Mouse (Mus musculus): ENCODE measurements around the gene Lamtor3. TPM values are rescaled to one million over a fixed set of nuclear protein-coding genes. Genes with fewer than 3 reads are reported as not detected.

Lamtor3 gene
- polyA plus RNA-seq (2015; fragmentation: Nextera tagmentation; extraction: Ambion mirVana): 100 and 108 TPM in 2 replicates

DNA sequence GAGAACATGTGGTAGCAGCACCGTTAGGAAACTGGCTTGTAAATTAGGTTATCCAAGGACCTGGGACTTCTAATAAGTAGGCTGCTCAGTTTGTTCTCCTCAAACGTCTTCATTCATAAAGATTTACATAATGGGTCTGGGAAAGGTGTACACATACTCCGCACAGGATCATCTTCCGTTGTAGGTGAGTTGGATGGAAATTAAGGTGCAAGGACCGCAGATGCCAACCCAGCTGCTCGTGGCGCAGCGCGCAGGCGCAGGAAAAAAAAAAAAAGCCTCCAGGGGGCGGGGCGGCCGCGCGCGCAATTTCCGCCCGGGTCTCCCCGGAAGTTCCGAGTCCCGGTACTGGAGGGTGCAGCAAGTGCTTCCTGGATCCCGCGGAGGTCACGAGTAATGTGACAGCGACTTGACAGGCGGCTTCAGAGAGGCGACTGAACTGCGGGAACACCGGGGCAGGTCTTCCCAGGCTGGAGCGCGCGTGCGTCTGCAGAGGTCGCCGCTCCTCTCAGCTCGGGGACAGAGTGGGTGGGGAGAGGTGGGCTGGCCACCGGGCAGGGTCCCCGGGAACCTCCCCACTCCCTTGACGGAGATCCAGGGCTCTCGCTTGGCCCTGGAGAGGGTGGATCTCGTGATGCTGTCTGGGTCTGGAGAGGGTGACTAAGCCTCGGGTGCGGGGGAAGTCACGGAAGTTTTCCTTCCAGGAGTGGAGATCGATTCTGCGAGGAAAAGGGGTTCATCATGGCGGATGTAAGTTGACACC is at the start of gene Lamtor3:
TSS of gene Lamtor3 (plus strand) at position 335 of the 760 bp plus-strand sequence.
- H3K9me3 ChIP-seq (replicated peaks): no peaks in the 10 kb centered on the region
- peak within 1 kb of the TSS; percentile 99 for H3K4me3 ChIP-seq
- peak; percentile 88 for ATAC-seq (replicated peaks; ENCODE audit: insufficient number of reproducible peaks, insufficient read depth, low FRiP score, low read depth)
- peaks cover 16% of the 10 kb centered on the region; the same call in 1 of the 2 replicates for H3K36me3 ChIP-seq
- H3K27me3 ChIP-seq: no peaks in the 10 kb centered on the region
- H3K4me2 ChIP-seq: peak within 1 kb of the TSS; percentile 79
- WGBS: under 1% methylated on average over 47 of the region's 47 CpGs
- peak within 1 kb of the TSS; percentile 86 for H3K27ac ChIP-seq
- H3K9ac ChIP-seq: peak within 1 kb of the TSS; percentile 88
- H3K4me1 ChIP-seq (replicated peaks): peaks cover 17% of the 10 kb centered on the region

DNA sequence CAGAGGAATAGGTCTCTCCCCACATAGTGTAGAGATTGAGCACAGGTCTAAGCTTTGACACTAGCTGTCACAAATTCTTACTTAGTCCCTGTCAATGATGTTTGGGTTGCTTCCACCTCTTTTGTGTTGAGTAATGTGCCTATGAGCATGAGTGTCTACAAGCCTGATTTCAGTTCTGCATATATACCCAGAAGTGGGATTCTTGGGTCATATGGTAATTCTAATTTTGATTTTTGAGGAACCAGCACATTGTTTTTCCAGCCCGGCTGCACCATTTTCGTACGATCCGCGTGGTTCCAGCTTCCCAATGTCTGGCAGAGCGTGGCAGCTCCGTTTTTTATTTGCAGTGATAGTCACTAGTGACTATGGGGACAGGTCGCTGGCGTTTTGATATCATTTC is 48.9 kb upstream of the Lamtor3 start:
- Histone ChIP-seq H3K9ac (no peak overlapping the region), H3K27me3 (no peaks in the 10 kb centered on the region), H3K27ac (no peak overlapping the region), H3K4me3 (no peak overlapping the region), H3K4me2 (peak overlapping the region; percentile 80; the same call in 1 of the 2 replicates), H3K9me3 (replicated peaks) (no peaks in the 10 kb centered on the region), H3K36me3 (peaks cover 4% of the 10 kb centered on the region; the same call in 1 of the 2 replicates), H3K4me1 (replicated peaks) (peaks cover 17% of the 10 kb centered on the region)
- WGBS: 93% methylated on average over 9 of the region's 9 CpGs
- ATAC-seq (replicated peaks; ENCODE audit: insufficient number of reproducible peaks, insufficient read depth, low FRiP score, low read depth): no peak

DNA sequence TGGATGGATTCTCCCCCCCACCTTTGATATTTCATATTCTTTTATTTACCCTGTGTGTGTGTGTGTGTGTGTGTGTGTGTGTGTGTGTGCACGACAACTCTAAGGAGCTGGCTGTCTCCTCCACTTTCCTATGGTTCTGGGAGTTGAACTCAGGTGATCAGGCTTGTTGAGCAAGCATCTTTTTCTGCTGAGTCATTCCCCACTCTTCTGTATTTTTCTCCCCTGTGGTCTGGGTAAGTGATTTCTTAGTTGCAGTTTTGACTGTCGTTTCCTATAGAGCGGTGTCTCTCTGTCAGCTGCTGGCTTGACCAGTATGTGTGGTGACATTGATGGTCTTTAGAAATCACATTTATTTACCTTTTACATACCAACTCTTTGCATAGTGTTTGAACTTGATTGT is 39.0 kb upstream of the Lamtor3 start:
- H3K36me3 ChIP-seq: no peaks in the 10 kb centered on the region
- H3K9ac ChIP-seq: no peak overlapping the region
- no peak overlapping the region for H3K27ac ChIP-seq
- ATAC-seq (replicated peaks; ENCODE audit: insufficient number of reproducible peaks, insufficient read depth, low FRiP score, low read depth): no peak
- 75% methylated on average over 3 of the region's 3 CpGs for WGBS
- no peaks in the 10 kb centered on the region for H3K27me3 ChIP-seq
- no peaks in the 10 kb centered on the region for H3K4me1 ChIP-seq (replicated peaks)
- no peak overlapping the region for H3K4me3 ChIP-seq
- no peaks in the 10 kb centered on the region for H3K9me3 ChIP-seq (replicated peaks)
- no peak overlapping the region for H3K4me2 ChIP-seq

DNA sequence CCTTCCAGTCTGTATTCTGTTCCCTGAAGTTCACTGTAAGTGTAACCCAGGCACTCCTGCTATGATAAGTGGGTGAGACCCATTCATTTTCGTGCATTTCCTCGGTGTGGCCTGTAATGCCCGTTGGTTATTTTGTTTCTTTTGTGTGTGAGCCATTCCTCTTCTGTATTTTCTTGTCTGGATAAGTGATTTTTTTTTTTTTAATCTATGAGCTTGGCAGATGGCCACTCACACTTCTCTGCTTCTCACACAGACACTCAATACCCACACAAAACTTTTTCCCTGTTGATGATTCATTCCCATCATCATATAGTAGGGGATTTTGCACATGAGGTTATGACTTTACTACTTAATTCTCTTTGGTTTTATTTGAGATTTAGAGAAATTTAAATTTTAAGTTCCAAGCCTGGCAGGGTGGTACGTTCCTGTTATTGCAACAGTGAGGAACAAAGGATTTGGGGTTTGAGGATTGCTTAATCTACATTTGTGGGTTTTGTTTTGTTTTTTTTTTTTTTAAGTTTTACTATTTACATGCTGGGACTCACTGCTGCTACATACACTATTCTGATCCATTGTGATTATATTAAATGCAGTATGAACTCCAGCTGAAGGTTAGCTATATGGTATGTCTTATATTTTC is 38.1 kb upstream of the Lamtor3 start:
- Histone ChIP-seq H3K9me3 (replicated peaks) (no peaks in the 10 kb centered on the region), H3K27me3 (no peaks in the 10 kb centered on the region), H3K27ac (no peak overlapping the region), H3K36me3 (no peaks in the 10 kb centered on the region), H3K9ac (no peak overlapping the region), H3K4me3 (no peak overlapping the region), H3K4me2 (no peak overlapping the region), H3K4me1 (replicated peaks) (no peaks in the 10 kb centered on the region)
- WGBS: 68% methylated on average over 4 of the region's 4 CpGs
- ATAC-seq (replicated peaks; ENCODE audit: insufficient number of reproducible peaks, insufficient read depth, low FRiP score, low read depth): no peak

DNA sequence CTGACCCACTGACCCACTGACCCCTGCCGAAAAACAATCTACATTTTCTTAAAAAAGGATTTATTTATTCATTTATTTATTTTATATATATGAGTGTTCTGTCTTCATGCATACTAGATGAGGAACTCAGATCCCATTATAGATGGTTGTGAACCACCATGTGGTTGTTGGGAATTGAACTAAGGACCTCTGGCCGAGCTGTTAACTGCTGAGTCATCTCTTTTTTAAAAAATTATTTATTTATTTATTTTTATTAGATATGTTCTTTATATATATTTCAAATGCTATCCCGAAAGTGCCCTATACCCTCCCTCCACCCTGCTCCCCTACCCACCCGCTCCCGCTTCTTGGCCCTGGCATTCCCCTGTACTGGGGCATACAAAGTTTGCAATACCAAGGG is 37.2 kb upstream of the Lamtor3 start:
- H3K4me3 ChIP-seq: no peak overlapping the region
- H3K4me1 ChIP-seq (replicated peaks): no peaks in the 10 kb centered on the region
- H3K36me3 ChIP-seq: no peaks in the 10 kb centered on the region
- no peak overlapping the region for H3K4me2 ChIP-seq
- no peak for ATAC-seq (replicated peaks; ENCODE audit: insufficient number of reproducible peaks, insufficient read depth, low FRiP score, low read depth)
- no peaks in the 10 kb centered on the region for H3K9me3 ChIP-seq (replicated peaks)
- no peak overlapping the region for H3K9ac ChIP-seq
- no peaks in the 10 kb centered on the region for H3K27me3 ChIP-seq
- H3K27ac ChIP-seq: no peak overlapping the region
- WGBS: 95% methylated on average over 5 of the region's 5 CpGs

DNA sequence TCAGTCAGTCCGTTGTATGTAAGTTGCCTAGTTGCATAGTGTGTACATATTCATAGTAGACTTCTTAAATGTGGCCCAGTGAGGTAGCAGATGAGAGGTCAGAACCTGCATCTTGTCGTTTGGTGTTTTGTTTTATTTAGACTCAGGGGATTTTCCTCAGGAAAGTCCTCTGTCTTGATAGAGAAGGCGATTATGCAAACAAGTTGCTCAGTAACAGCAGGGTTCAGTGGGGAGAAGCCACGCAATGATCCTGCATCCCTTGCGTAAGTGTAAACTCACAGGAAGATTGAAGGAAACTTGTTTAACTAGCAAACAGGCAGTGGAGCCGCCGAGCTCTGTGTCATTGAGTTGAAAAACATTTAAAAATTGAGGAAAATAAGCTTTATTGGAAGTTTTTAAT is 30.3 kb upstream of the Lamtor3 start:
- no peak overlapping the region for H3K9ac ChIP-seq
- H3K27me3 ChIP-seq: no peaks in the 10 kb centered on the region
- H3K4me3 ChIP-seq: no peak overlapping the region
- ATAC-seq (replicated peaks; ENCODE audit: insufficient number of reproducible peaks, insufficient read depth, low FRiP score, low read depth): no peak
- H3K9me3 ChIP-seq (replicated peaks): no peaks in the 10 kb centered on the region
- no peaks in the 10 kb centered on the region for H3K4me1 ChIP-seq (replicated peaks)
- H3K27ac ChIP-seq: no peak overlapping the region
- WGBS: 77% methylated on average over 7 of the region's 7 CpGs
- no peak overlapping the region for H3K4me2 ChIP-seq
- H3K36me3 ChIP-seq: peaks cover 9% of the 10 kb centered on the region

DNA sequence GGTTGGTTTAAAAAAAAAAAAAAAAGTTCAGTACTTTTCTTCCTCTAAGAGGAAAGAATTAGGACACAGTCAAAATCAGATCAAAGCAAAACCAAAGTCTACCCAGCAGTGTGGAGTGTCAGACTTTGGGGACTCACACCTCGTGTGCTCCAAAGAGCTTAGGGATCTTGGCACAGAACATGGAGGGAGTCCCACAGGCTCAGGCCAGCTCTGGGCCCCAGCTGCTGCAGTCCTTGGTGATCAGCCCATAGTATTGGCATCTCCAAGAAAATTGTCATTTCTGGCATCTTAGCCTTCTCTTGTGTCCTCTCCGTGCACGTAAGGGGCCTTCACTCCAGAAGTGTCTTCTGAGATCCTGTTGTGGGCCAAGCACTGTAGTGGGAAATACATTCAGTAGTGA is 27.2 kb upstream of the Lamtor3 start:
- H3K36me3 ChIP-seq: peaks cover 28% of the 10 kb centered on the region

DNA sequence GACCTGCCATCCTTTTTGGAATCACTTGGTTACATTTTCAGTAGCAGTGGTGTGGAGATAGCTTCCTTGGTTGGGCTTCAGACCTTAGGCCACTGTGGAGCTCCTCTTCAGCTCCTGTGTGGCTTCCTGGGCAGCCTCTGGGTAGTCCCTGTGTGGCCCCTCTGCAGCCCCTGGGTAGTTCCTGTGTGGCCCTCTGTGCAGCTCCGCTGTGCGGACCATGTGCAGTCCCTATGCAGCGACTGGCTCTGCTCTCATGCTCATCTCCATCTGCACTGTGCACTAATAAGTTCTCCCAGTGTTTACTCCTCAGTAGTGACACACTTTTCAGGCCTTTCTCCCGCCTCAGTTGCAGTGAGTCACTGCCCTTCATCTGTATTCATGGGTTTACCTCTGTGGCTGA is 26.2 kb upstream of the Lamtor3 start:
- H3K36me3 ChIP-seq: peaks cover 28% of the 10 kb centered on the region
- H3K4me3 ChIP-seq: no peak overlapping the region
- H3K27me3 ChIP-seq: no peaks in the 10 kb centered on the region
- ATAC-seq (replicated peaks; ENCODE audit: insufficient number of reproducible peaks, insufficient read depth, low FRiP score, low read depth): no peak
- H3K9ac ChIP-seq: no peak overlapping the region
- no peak overlapping the region for H3K27ac ChIP-seq
- WGBS: 92% methylated on average over 4 of the region's 4 CpGs
- no peaks in the 10 kb centered on the region for H3K4me1 ChIP-seq (replicated peaks)
- no peaks in the 10 kb centered on the region for H3K9me3 ChIP-seq (replicated peaks)
- H3K4me2 ChIP-seq: no peak overlapping the region

More for the DNA sequence above, 27.2 kb upstream of the Lamtor3 start:
- H3K4me3 ChIP-seq: no peak overlapping the region
- no peak overlapping the region for H3K27ac ChIP-seq
- H3K9me3 ChIP-seq (replicated peaks): no peaks in the 10 kb centered on the region
- 76% methylated on average over 3 of the region's 3 CpGs for WGBS
- ATAC-seq (replicated peaks; ENCODE audit: insufficient number of reproducible peaks, insufficient read depth, low FRiP score, low read depth): no peak
- no peaks in the 10 kb centered on the region for H3K4me1 ChIP-seq (replicated peaks)
- H3K9ac ChIP-seq: no peak overlapping the region
- no peak overlapping the region for H3K4me2 ChIP-seq
- H3K27me3 ChIP-seq: no peaks in the 10 kb centered on the region

DNA sequence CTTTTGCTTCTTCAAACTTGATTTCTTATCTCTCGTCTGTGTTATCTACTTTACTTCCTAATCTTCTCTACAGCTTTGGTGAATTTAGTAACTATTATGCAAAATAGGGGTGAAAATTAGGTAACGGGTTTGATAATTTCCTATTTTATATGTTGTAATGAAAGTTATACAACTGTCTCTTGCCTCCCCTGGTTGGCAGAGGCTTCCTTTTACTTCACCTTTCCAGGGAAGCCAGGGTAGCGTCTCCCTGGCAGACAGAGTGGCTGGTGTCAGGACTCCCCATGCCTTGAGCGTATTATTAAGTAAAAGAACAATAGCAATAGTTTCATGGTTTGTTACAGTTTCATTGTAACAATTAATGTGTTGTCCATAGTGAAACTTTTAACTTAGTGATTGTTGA is 24.5 kb upstream of the Lamtor3 start:
- no peaks in the 10 kb centered on the region for H3K9me3 ChIP-seq (replicated peaks)
- H3K4me2 ChIP-seq: no peak overlapping the region
- no peaks in the 10 kb centered on the region for H3K4me1 ChIP-seq (replicated peaks)
- H3K9ac ChIP-seq: no peak overlapping the region
- WGBS: 86% methylated on average over 4 of the region's 4 CpGs
- H3K4me3 ChIP-seq: no peak overlapping the region
- no peak for ATAC-seq (replicated peaks; ENCODE audit: insufficient number of reproducible peaks, insufficient read depth, low FRiP score, low read depth)
- H3K36me3 ChIP-seq: peaks cover 37% of the 10 kb centered on the region
- H3K27ac ChIP-seq: no peak overlapping the region
- no peaks in the 10 kb centered on the region for H3K27me3 ChIP-seq

DNA sequence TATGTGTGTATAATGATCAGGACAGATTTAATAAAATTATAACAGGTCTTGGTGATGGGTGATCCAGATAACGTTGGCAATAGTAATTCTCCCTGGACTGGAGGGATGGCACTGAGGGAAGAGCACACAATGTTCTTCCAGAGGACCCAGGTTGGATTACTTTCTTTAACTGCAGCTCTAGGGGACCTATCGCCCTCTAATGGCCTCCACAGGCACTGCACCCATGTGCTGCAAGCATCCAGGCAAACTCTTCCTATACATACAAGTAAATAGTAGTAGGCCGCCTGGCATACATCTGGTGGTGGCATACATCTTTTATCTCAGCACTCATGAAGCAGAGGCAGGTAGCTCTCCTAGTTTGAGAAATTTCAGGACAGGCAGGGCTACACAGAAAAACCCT is 23.1 kb upstream of the Lamtor3 start:
- H3K27ac ChIP-seq: no peak overlapping the region
- H3K9me3 ChIP-seq (replicated peaks): no peaks in the 10 kb centered on the region
- H3K4me2 ChIP-seq: no peak overlapping the region
- ATAC-seq (replicated peaks; ENCODE audit: insufficient number of reproducible peaks, insufficient read depth, low FRiP score, low read depth): no peak
- H3K4me3 ChIP-seq: no peak overlapping the region
- 85% methylated on average over 3 of the region's 3 CpGs for WGBS
- H3K4me1 ChIP-seq (replicated peaks): no peaks in the 10 kb centered on the region
- H3K27me3 ChIP-seq: no peaks in the 10 kb centered on the region
- no peak overlapping the region for H3K9ac ChIP-seq
- H3K36me3 ChIP-seq: peaks cover 28% of the 10 kb centered on the region

DNA sequence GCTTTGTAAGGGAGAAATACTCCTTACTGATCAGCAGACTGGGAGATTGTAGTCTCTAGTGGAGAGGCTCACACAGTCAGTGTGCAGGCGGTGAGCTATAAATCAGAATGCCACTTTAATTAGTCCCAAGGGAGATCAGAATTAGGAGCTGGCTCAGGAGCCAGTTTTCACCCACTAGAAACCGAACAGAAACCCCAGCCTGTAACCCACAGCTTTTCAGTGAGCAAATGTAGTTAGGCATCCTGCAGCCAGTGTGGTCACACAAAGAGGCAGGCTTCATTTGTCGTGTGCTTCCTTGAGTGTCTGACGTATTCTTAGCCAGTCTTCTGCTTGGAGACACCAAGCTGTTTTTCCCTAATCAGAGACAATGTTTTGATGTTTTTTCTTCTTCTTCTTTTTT is 21.9 kb upstream of the Lamtor3 start:
- Histone ChIP-seq H3K9me3 (replicated peaks) (no peaks in the 10 kb centered on the region), H3K4me2 (no peak overlapping the region), H3K27me3 (no peaks in the 10 kb centered on the region), H3K4me3 (no peak overlapping the region), H3K27ac (no peak overlapping the region), H3K4me1 (replicated peaks) (no peaks in the 10 kb centered on the region), H3K9ac (no peak overlapping the region), H3K36me3 (peaks cover 28% of the 10 kb centered on the region)
- ATAC-seq (replicated peaks; ENCODE audit: insufficient number of reproducible peaks, insufficient read depth, low FRiP score, low read depth): no peak
- WGBS: 86% methylated on average over 4 of the region's 4 CpGs

DNA sequence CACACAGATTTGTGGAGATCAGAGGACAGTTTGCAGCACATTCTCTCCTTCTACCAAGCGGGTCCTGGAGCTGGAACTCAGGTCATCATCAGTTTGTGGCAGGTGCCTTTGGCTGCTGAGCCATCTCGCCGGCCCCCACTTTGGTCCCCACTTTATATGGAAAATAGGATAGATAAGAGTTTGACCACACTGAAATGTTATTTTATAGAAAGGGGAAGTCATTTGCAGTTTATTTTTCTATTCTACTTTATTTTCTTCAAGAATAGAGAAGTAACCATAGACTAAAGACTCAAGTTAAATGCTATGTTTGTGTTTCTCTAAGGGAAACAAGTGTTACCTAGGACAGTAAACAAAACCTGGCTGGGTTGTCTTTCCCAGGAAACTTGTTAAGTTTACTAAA is 21.4 kb upstream of the Lamtor3 start:
- no peaks in the 10 kb centered on the region for H3K27me3 ChIP-seq
- H3K27ac ChIP-seq: no peak overlapping the region
- no peak for ATAC-seq (replicated peaks; ENCODE audit: insufficient number of reproducible peaks, insufficient read depth, low FRiP score, low read depth)
- H3K4me1 ChIP-seq (replicated peaks): no peaks in the 10 kb centered on the region
- no peaks in the 10 kb centered on the region for H3K9me3 ChIP-seq (replicated peaks)
- H3K4me2 ChIP-seq: no peak overlapping the region
- no peak overlapping the region for H3K9ac ChIP-seq
- peaks cover 28% of the 10 kb centered on the region for H3K36me3 ChIP-seq
- 83% methylated on average over 3 of the region's 3 CpGs for WGBS
- H3K4me3 ChIP-seq: no peak overlapping the region

Data from heart, embryonic 15.5 days (tissue).